Mouse (Mus musculus) cerebellum, adult 2 months (tissue): Measurements from ENCODE around the gene Chst8.

Experiments
- CTCF ChIP-seq: fragments of 200-500 bp; IDR thresholded peaks from 2 replicates; pipeline ENCODE4 v1.5.1; 2011; ENCODE audit warnings: low read depth, mild to moderate bottlenecking, control low read depth, low read length, moderate library complexity, borderline replicate concordance; ENCODE audit not compliant: insufficient read depth
- POLR2A ChIP-seq: fragments of 200-500 bp; IDR thresholded peaks from 2 replicates; pipeline ENCODE4 v1.6.1; 2011; ENCODE audit warnings: low read length, control low read depth, borderline replicate concordance; ENCODE audit not compliant: insufficient read depth

DNA sequence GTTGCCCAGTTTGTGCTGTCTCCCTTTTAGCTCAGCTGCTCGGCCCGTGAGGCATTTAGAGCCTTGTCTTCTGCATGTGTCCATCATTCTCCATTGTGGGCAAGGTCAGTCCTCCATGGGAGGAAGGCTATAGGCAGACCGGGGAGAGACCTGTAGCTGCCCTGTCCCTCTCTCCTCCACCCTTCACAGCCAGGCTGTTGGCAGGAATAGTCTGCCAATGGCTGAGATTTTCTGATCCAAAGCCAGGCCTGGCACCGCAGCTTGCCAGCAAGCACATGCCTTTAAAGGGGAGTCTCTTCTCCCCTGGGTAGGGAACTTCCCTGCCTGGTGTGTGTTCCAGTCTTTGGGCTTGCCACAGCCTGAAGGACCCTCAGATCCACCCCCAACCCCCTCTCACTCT, 103.4 kb downstream of the Chst8 start:
- no peak for TF ChIP-seq POLR2A
- no peak for TF ChIP-seq CTCF
